Mouse (Mus musculus): ENCODE data around the gene Ivns1abp. TPM values are rescaled to one million over a fixed set of nuclear protein-coding genes. Genes with fewer than 3 reads are reported as not detected.

The Ivns1abp gene
- total RNA-seq, 1 experiment from 2014 or later: 557 TPM

GRCm38 (mm10) chr1:151368444-151368843, 24.2 kb downstream of the Ivns1abp start:
- ATAC-seq (replicated peaks in 1 of 2; ENCODE audit: insufficient read depth in 1 of 2, low FRiP score in 2 of 2, low TSS enrichment in 1 of 2, low read depth in 1 of 2, poor library complexity in 2 of 2, severe bottlenecking in 2 of 2): no peak

- no peak for ATAC-seq (replicated peaks in 1 of 2; ENCODE audit: insufficient read depth in 1 of 2, low FRiP score in 2 of 2, low TSS enrichment in 1 of 2, low read depth in 1 of 2, poor library complexity in 2 of 2, severe bottlenecking in 2 of 2)
Observed at GRCm38 (mm10) chr1:151370573-151370972, 26.3 kb downstream of the Ivns1abp start.

GRCm38 (mm10) chr1:151371543-151371942, 27.3 kb downstream of the Ivns1abp start:
- no peak for ATAC-seq (replicated peaks in 1 of 2; ENCODE audit: insufficient read depth in 1 of 2, low FRiP score in 2 of 2, low TSS enrichment in 1 of 2, low read depth in 1 of 2, poor library complexity in 2 of 2, severe bottlenecking in 2 of 2)

GRCm38 (mm10) chr1:151372823-151373222, 28.5 kb downstream of the Ivns1abp start:
- ATAC-seq (replicated peaks in 1 of 2; ENCODE audit: insufficient read depth in 1 of 2, low FRiP score in 2 of 2, low TSS enrichment in 1 of 2, low read depth in 1 of 2, poor library complexity in 2 of 2, severe bottlenecking in 2 of 2): no peak

- ATAC-seq (replicated peaks in 1 of 2; ENCODE audit: insufficient read depth in 1 of 2, low FRiP score in 2 of 2, low TSS enrichment in 1 of 2, low read depth in 1 of 2, poor library complexity in 2 of 2, severe bottlenecking in 2 of 2): no peak
Observed at GRCm38 (mm10) chr1:151377353-151377752, 33.1 kb downstream of the Ivns1abp start.

- no peak for ATAC-seq (replicated peaks in 1 of 2; ENCODE audit: insufficient read depth in 1 of 2, low FRiP score in 2 of 2, low TSS enrichment in 1 of 2, low read depth in 1 of 2, poor library complexity in 2 of 2, severe bottlenecking in 2 of 2)
Observed at GRCm38 (mm10) chr1:151390029-151390428, 45.8 kb downstream of the Ivns1abp start.

- no peak for ATAC-seq (replicated peaks in 1 of 2; ENCODE audit: insufficient read depth in 1 of 2, low FRiP score in 2 of 2, low TSS enrichment in 1 of 2, low read depth in 1 of 2, poor library complexity in 2 of 2, severe bottlenecking in 2 of 2)
Observed at GRCm38 (mm10) chr1:151409827-151410226, 65.5 kb downstream of the Ivns1abp start.

Other genes with a start within 250 kb of the Ivns1abp start
- not detected in 2 replicates for gene Gm47985, start 161.9 kb upstream of the Ivns1abp start, total RNA-seq (2017)
- not detected in 2 replicates for gene Gm8947, start 152.1 kb upstream of the Ivns1abp start, total RNA-seq (2017)
- not detected in 2 replicates for gene Gm47995, start 146.0 kb upstream of the Ivns1abp start, total RNA-seq (2017)
- not detected in 2 replicates for gene 3110040M04Rik, start 140.4 kb upstream of the Ivns1abp start, total RNA-seq (2017)
- gene Gm47996, start 134.3 kb upstream of the Ivns1abp start, total RNA-seq (2017): 0.25 TPM in 1 of 2 replicates, not detected in the other
- gene Swt1, start 84.0 kb downstream of the Ivns1abp start, total RNA-seq (2017): 32.6 and 34.1 TPM in 2 replicates
- 28.9 and 32.6 TPM in 2 replicates for gene Trmt1l, start 84.1 kb downstream of the Ivns1abp start, total RNA-seq (2017)
- 139 and 187 TPM in 2 replicates for gene Rnf2, start 156.5 kb downstream of the Ivns1abp start, total RNA-seq (2017)
- gene Fam129a, start 226.7 kb downstream of the Ivns1abp start, total RNA-seq (2017): 17.7 and 39.0 TPM in 2 replicates

Data from hematopoietic stem cell, adult 5-6 weeks (primary cell).